Mouse (Mus musculus) retina, adult 2 months (tissue): ENCODE results near the gene Borcs7.

Source experiments
- DNase-seq: peaks from one replicate; pipeline ENCODE4 v3.0.0-alpha.2; 2012; ENCODE audit warnings: low read depth, low spot score

The Borcs7 gene

GRCm38 (mm10) chr19:46689460-46690372, at the start of gene Borcs7:
Gene Borcs7, plus strand, starts transcription at chr19:46689906.
- peak; percentile 73 for DNase-seq

GRCm38 (mm10) chr19:46640780-46641179, 48.9 kb upstream of the Borcs7 start:
- DNase-seq, result no peak

GRCm38 (mm10) chr19:46641420-46642085, 48.2 kb upstream of the Borcs7 start:
- no peak for DNase-seq

- DNase-seq, result no peak
Observed at GRCm38 (mm10) chr19:46642136-46642753, 47.5 kb upstream of the Borcs7 start.

GRCm38 (mm10) chr19:46643236-46643635, 46.5 kb upstream of the Borcs7 start:
- DNase-seq, result no peak

- DNase-seq, result no peak
Observed at GRCm38 (mm10) chr19:46644343-46644792, 45.3 kb upstream of the Borcs7 start.

GRCm38 (mm10) chr19:46644793-46645602, 44.7 kb upstream of the Borcs7 start:
- no peak for DNase-seq

- no peak for DNase-seq
Observed at GRCm38 (mm10) chr19:46646041-46646481, 43.6 kb upstream of the Borcs7 start.

- DNase-seq, result no peak
Observed at GRCm38 (mm10) chr19:46647254-46647653, 42.5 kb upstream of the Borcs7 start.

GRCm38 (mm10) chr19:46647850-46648249, 41.9 kb upstream of the Borcs7 start:
- no peak for DNase-seq

- DNase-seq, result no peak
Observed at GRCm38 (mm10) chr19:46648565-46648964, 41.1 kb upstream of the Borcs7 start.

- no peak for DNase-seq
Observed at GRCm38 (mm10) chr19:46653188-46653587, 36.5 kb upstream of the Borcs7 start.

- no peak for DNase-seq
Observed at GRCm38 (mm10) chr19:46653616-46654235, 36.0 kb upstream of the Borcs7 start.

- no peak for DNase-seq
Observed at GRCm38 (mm10) chr19:46655626-46656025, 34.1 kb upstream of the Borcs7 start.

GRCm38 (mm10) chr19:46656151-46656840, 33.4 kb upstream of the Borcs7 start:
- DNase-seq, result no peak

GRCm38 (mm10) chr19:46657339-46658020, 32.2 kb upstream of the Borcs7 start:
- DNase-seq, result no peak

- no peak for DNase-seq
Observed at GRCm38 (mm10) chr19:46658348-46658747, 31.4 kb upstream of the Borcs7 start.

- DNase-seq, result no peak
Observed at GRCm38 (mm10) chr19:46658851-46659250, 30.9 kb upstream of the Borcs7 start.

GRCm38 (mm10) chr19:46661511-46661910, 28.2 kb upstream of the Borcs7 start:
- DNase-seq, result no peak

- no peak for DNase-seq
Observed at GRCm38 (mm10) chr19:46662214-46662613, 27.5 kb upstream of the Borcs7 start.
